Mouse (Mus musculus) retina, postnatal 1 day (tissue): ENCODE measurements around the gene Vmn1r160.
"Not testable (repeated sequence)": the region's sequence is repeated elsewhere in the genome, so short reads cannot be mapped to it uniquely, and the experiment has no call there.

Source experiments
- DNase-seq: peaks from one replicate; pipeline ENCODE4 v3.0.0-alpha.2; 2012

Vmn1r160 gene

GRCm38 (mm10) chr7:22870924-22871323, at the start of gene Vmn1r160:
Gene Vmn1r160 (plus strand): TSS chr7:22871224.
- not testable (repeated sequence) for DNase-seq

DNA sequence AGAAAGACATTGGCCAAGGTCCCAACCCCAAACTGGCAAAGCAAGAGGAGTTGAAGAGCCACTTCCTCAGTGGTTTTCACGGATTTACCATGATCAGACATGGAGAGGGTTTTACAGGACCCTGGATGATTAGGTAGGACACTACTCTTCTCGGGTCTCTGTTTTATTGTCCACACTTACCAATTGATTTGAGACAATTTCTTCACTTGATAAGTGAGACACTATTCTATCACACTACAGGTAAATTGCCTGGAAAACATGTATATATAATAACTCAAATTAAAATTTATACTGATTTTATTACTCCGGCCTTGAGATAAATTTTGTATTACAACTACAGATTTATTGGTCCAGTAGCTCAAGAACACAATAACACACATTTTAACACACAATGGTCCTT, 27.5 kb upstream of the Vmn1r160 start, which contains the start of gene Vmn1r159:
TSS of gene Vmn1r159 (minus strand) at position 101 of the 400 bp plus-strand sequence.
- not testable (repeated sequence) for DNase-seq
